Mouse (Mus musculus) forebrain, embryonic 14.5 days (tissue): Measurements from ENCODE around the gene 4933411K16Rik. TPM values are rescaled to one million over a fixed set of nuclear protein-coding genes. Genes with fewer than 3 reads are reported as not detected.

Experiments
- ATAC-seq: fragments of 200-750 bp; cut with Nextera tagmentation; 2 replicates; pipeline ENCODE4 v1.8.0; 2017; ENCODE audit warnings: mild to moderate bottlenecking, moderate library complexity
- DNase-seq: peaks from one replicate; pipeline ENCODE4 v3.0.0-alpha.2; 2015; ENCODE audit warnings: low spot score
- H3K27ac ChIP-seq: fragments of 300-500 bp; sonication (generic); 2 replicates; pipeline ENCODE4 v1.5.1; 2014; ENCODE audit warnings: low read depth, mild to moderate bottlenecking, control low read depth, low read length, moderate library complexity
- H3K27me3 ChIP-seq: fragments of 300-500 bp; sonication (generic); replicated peaks from 2 replicates; pipeline ENCODE4 v1.6.1; 2014; ENCODE audit warnings: low read length, control low read depth, mixed read lengths; ENCODE audit not compliant: control insufficient read depth, insufficient read depth
- H3K36me3 ChIP-seq: fragments of 300-500 bp; sonication (generic); 2 replicates; pipeline ENCODE4 v1.6.1; 2014; ENCODE audit warnings: low read length, control low read depth; ENCODE audit not compliant: control insufficient read depth, insufficient read depth
- H3K4me1 ChIP-seq: fragments of 300-500 bp; sonication (generic); 2 replicates; pipeline ENCODE4 v1.6.1; 2014; ENCODE audit warnings: antibody characterized with exemption, low read length, control low read depth; ENCODE audit not compliant: control insufficient read depth, insufficient read depth
- H3K4me2 ChIP-seq: fragments of 300-500 bp; sonication (generic); 2 replicates; pipeline ENCODE4 v1.6.1; 2014; ENCODE audit warnings: mild to moderate bottlenecking, control low read depth, low read length
- H3K4me3 ChIP-seq: fragments of 300-500 bp; sonication (generic); 2 replicates; pipeline ENCODE4 v1.5.1; 2014; ENCODE audit warnings: low read depth, low read length, control low read depth
- H3K9ac ChIP-seq: fragments of 300-500 bp; sonication (generic); 2 replicates; pipeline ENCODE4 v1.6.1; 2014; ENCODE audit warnings: mild to moderate bottlenecking, low read length, control low read depth, moderate library complexity
- H3K9me3 ChIP-seq: fragments of 300-500 bp; sonication (generic); replicated peaks from 2 replicates; pipeline ENCODE4 v1.6.1; 2016; ENCODE audit warnings: low read length, control low read depth, mixed read lengths; ENCODE audit not compliant: control insufficient read depth
- WGBS: fragments of 180-500 bp; shearing (Covaris S2); extraction: QIAGEN DNeasy Blood & Tissue Kit; methylation state at CpG from one replicate; pipeline ENCODE4 v1.1.7; 2014; 5-methylcytosine and 5-hydroxymethylcytosine counted together
- polyA plus RNA-seq: library from polyadenylated mRNA; unstranded; fragments of >200 nt; fragmentation: Nextera tagmentation; extraction: Ambion mirVana; gene quantifications from 2 replicates; pipeline ENCODE4 v1.2.1, GENCODE M21; 2014

The 4933411K16Rik gene
- polyA plus RNA-seq, result not detected in 2 replicates

DNA sequence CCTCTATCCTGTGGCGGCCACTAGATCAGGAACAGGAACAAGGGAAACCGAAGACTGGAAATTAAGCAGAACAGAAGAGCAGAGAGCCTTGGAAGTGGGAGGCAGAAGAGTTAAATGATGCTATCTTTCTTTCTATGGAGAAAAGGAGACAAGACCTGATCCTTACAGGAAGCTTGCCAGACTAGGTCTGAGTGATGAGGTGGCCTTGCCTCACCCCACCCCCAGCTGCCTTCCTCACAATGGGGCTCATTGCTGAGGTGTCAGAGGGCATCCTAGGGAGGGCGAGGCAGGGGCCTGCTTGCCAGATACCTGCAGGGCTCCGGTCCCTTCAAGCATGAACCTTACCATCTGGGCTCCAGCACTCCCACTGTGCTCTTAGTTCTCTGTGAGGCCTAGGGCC, at the start of gene 4933411K16Rik:
4933411K16Rik (plus strand) TSS at position 301 of the 400 bp plus-strand sequence.
- H3K4me3 ChIP-seq, result no peak within 1 kb of the TSS
- H3K36me3 ChIP-seq, result no peaks in the 10 kb centered on the region
- no peak within 1 kb of the TSS for H3K27ac ChIP-seq
- H3K4me2 ChIP-seq, result no peak within 1 kb of the TSS
- 83% methylated on average over 4 of the region's 4 CpGs for WGBS
- H3K9ac ChIP-seq, result no peak within 1 kb of the TSS
- H3K9me3 ChIP-seq, result no peaks in the 10 kb centered on the region
- no peaks in the 10 kb centered on the region for H3K4me1 ChIP-seq
- no peak for DNase-seq
- H3K27me3 ChIP-seq, result no peaks in the 10 kb centered on the region
- no peak for ATAC-seq

DNA sequence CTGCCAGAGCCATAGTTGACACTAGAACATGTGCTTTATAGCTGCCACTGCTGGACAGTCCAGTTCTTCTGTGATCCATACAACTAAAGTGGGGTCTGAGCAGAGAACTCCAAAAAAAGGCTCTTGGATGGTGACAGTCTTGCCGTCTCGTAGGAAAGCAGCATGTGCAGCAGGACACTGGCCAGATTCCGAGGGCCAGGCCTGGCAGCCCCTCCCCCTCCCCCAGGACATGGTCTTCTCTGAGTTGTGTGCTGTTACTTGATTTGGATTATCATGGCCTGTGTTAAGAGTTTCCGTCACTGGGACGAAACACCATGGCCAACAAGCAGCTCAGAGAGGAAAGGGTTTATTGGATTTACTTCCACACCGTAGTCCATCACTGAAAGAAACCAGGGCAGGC, 47.8 kb upstream of the 4933411K16Rik start:
- 77% methylated on average over 6 of the region's 6 CpGs for WGBS

DNA sequence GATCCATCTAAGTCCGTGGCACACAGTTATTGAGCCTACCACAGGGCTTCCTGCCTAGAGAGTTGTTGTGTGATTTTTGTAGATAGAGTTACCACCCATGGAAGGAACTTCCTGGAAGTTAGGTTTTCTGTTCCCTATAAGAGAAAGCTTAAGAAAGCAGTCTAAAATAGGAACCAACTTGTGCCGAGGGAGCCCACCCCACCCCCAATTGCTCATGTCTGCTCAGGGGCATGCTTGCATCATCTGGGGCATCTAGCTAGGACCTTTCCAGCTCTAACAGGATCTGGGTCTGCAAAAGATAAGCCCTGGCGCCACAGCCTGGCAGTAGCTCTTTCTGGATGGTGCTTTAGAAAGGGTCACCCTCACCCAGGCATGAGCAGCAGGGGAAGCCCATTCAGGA, 46.4 kb upstream of the 4933411K16Rik start:
- Histone ChIP-seq H3K27ac (no peak overlapping the region), H3K4me3 (no peak overlapping the region), H3K4me2 (no peak overlapping the region), H3K27me3 (no peaks in the 10 kb centered on the region), H3K9me3 (no peaks in the 10 kb centered on the region), H3K9ac (no peak overlapping the region), H3K36me3 (no peaks in the 10 kb centered on the region), H3K4me1 (no peaks in the 10 kb centered on the region)
- 82% methylated on average over 3 of the region's 3 CpGs for WGBS
- DNase-seq (no peak), ATAC-seq (no peak)

More for the DNA sequence above, 47.8 kb upstream of the 4933411K16Rik start:
- Histone ChIP-seq H3K9me3 (no peaks in the 10 kb centered on the region), H3K27ac (no peak overlapping the region), H3K36me3 (no peaks in the 10 kb centered on the region), H3K4me3 (no peak overlapping the region), H3K9ac (no peak overlapping the region), H3K4me1 (no peaks in the 10 kb centered on the region), H3K4me2 (no peak overlapping the region), H3K27me3 (no peaks in the 10 kb centered on the region)
- DNase-seq (no peak), ATAC-seq (no peak)

DNA sequence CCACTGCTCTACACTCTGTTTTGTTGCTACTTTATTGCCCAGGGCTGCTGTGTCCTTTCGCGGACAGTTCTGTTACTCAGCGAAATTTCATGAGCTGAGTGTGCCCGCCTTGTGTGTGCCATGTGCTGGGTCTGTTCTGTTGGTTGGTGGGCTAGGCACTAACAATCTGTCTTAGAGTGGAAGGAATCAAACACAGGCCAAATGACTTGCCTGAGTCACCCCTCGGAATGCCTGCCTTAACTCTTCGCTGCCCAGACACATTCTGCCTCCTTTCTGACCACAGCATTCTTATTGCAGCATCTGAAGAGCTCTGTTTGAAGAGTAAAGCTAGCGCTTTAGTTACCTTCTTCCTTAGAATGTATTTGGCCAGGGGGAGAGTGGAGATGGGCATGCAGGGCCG, 45.5 kb upstream of the 4933411K16Rik start:
- Histone ChIP-seq H3K9me3 (no peaks in the 10 kb centered on the region), H3K4me2 (no peak overlapping the region), H3K27ac (no peak overlapping the region), H3K9ac (no peak overlapping the region), H3K27me3 (no peaks in the 10 kb centered on the region), H3K36me3 (no peaks in the 10 kb centered on the region), H3K4me3 (no peak overlapping the region), H3K4me1 (no peaks in the 10 kb centered on the region)
- WGBS, result 71% methylated on average over 8 of the region's 8 CpGs
- DNase-seq (no peak), ATAC-seq (no peak)

DNA sequence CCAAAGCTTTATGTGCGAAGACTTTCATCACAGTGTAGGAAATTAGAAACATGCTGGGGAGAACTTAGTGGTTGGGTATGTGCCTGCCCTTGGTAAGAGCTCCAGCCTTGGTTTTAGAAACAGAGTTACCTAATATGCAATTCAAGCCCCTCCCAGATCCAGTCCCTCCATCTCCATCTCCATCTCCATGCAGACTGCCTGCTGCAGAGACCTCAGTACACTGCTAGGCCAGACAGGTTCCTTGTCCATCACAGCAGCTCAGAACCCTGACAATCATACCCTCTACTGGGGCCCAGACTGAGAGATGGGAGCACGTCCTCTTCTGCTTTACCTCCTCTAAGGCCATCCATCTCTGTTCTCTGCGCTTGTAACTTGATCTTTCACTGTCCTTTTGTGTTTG, 43.5 kb upstream of the 4933411K16Rik start:
- Histone ChIP-seq H3K4me2 (no peak overlapping the region), H3K27ac (no peak overlapping the region), H3K4me1 (no peaks in the 10 kb centered on the region), H3K36me3 (no peaks in the 10 kb centered on the region), H3K9ac (no peak overlapping the region), H3K27me3 (no peaks in the 10 kb centered on the region), H3K9me3 (no peaks in the 10 kb centered on the region), H3K4me3 (no peak overlapping the region)
- 68% methylated on average over 3 of the region's 3 CpGs for WGBS
- ATAC-seq, result no peak
- no peak for DNase-seq

DNA sequence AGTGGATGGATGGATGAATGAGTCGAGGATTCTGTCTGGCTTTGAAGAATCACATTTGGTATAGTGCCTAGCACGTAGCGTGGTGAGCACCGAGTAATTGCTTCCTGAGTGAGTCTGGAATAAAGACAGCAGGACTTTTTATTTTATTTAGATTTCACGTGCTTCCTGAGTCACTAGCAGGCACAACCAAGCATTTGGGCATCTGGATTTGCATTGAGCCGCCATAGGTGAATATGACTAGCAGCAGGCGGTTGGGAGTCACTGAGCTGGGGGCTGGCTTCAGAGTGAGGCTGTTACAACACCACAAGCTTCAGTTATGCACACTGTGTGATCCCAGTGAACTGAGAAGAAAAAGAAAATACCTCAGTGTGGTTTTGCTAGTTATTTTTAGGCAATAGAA, 43.0 kb upstream of the 4933411K16Rik start:
- Histone ChIP-seq H3K9ac (no peak overlapping the region), H3K27me3 (no peaks in the 10 kb centered on the region), H3K4me3 (no peak overlapping the region), H3K4me1 (no peaks in the 10 kb centered on the region), H3K36me3 (no peaks in the 10 kb centered on the region), H3K9me3 (no peaks in the 10 kb centered on the region), H3K27ac (no peak overlapping the region), H3K4me2 (no peak overlapping the region)
- no peak for DNase-seq
- ATAC-seq, result no peak
- WGBS, result 77% methylated on average over 7 of the region's 7 CpGs

DNA sequence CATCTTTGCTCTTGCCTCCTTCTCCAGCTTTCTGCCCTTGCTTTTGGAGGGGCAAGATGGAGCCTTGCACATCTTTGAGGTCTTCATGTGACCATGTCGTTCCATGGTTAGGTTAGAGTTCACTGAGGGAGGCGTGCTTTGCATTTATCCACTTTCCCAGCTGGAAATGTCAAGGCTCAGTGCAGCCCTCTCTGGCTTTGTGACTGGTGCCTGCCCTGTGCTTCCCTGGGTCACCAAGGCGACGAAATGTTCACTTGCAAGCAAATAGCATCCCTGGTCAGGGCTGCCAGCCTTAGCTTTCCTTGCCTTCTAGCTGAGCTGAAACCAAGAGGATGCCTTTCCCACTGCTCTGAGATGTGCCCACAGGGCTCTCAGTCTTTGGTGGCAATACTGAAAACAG, 41.6 kb upstream of the 4933411K16Rik start:
- no peak overlapping the region for H3K9ac ChIP-seq

DNA sequence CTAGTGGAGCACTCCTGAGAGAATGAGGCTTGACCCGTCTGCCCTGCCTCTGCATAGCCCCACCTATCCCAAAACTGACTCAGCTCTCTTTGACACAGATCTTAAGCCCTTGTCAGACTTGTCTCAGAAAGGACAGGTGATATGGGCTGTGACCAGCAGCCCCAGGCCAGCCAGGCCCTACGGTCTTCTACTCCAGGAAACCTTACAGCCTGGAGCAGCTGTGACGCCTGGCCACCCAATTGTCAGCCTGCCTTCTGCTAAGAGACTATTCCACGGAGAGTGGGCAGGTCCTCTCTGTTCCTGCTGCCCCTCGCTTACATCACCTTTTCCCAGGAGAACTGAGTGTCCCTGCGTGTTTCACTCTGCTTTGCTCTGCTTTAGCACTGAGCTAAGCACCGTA, 40.9 kb upstream of the 4933411K16Rik start:
- ATAC-seq, result no peak
- H3K4me3 ChIP-seq, result no peak overlapping the region
- H3K9ac ChIP-seq, result no peak overlapping the region

More for the DNA sequence above, 41.6 kb upstream of the 4933411K16Rik start:
- Histone ChIP-seq H3K27me3 (no peaks in the 10 kb centered on the region), H3K4me1 (no peaks in the 10 kb centered on the region), H3K9me3 (no peaks in the 10 kb centered on the region), H3K4me3 (no peak overlapping the region), H3K36me3 (no peaks in the 10 kb centered on the region), H3K4me2 (no peak overlapping the region), H3K27ac (no peak overlapping the region)
- ATAC-seq (no peak), DNase-seq (no peak)
- 66% methylated on average over 4 of the region's 4 CpGs for WGBS

DNA sequence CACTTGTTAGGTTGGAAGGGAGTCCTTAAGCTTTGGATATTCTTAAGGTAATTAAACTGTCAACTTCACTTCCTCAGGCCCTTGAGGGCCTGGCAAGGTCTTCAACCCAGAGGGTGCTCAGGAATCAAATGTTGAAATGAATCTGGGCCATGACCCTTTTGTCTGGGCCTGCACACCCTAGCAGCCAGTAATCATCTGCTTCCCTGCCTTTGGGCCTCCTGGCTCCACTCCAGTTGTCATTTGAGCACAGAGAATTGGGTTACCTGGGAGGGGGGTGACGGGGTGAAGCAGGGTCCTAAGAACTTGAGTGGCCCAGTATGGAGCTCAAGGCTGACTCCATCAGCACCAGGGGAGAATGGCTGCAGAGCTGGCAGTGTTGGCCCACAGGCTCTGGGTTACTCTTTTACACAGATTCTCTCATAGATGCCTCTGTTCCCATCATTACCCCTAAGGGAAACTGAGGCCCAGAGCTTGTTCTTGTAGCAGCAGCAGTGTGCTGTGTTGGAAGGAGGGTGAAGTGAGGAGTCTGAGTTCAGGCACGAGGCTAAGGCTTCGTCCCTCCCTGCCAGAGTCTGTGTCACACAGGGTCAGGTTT, 37.7 kb upstream of the 4933411K16Rik start:
- no peak for DNase-seq
- H3K4me2 ChIP-seq, result no peak overlapping the region
- H3K4me1 ChIP-seq, result no peaks in the 10 kb centered on the region
- H3K4me3 ChIP-seq, result no peak overlapping the region
- H3K9ac ChIP-seq, result no peak overlapping the region
- no peaks in the 10 kb centered on the region for H3K27me3 ChIP-seq
- no peak for ATAC-seq
- no peaks in the 10 kb centered on the region for H3K36me3 ChIP-seq
- H3K27ac ChIP-seq, result no peak overlapping the region
- H3K9me3 ChIP-seq, result no peaks in the 10 kb centered on the region
- 80% methylated on average over 3 of the region's 3 CpGs for WGBS

More for the DNA sequence above, 40.9 kb upstream of the 4933411K16Rik start:
- no peak for DNase-seq
- 80% methylated on average over 7 of the region's 7 CpGs for WGBS
- Histone ChIP-seq H3K27me3 (no peaks in the 10 kb centered on the region), H3K36me3 (no peaks in the 10 kb centered on the region), H3K9me3 (no peaks in the 10 kb centered on the region), H3K4me2 (no peak overlapping the region), H3K4me1 (no peaks in the 10 kb centered on the region), H3K27ac (no peak overlapping the region)
